Mouse (Mus musculus): Measurements from ENCODE around the gene Rab34. TPM values are rescaled to one million over a fixed set of nuclear protein-coding genes. Genes with fewer than 3 reads are reported as not detected.

Rab34 gene
- polyA plus RNA-seq, 1 experiment: 79.2 TPM

GRCm38 (mm10) chr11:78213086-78213817 is 25.0 kb downstream of the Rab34 start:
- DNase-seq (ENCODE audit: low spot score): no peak

- no peak for DNase-seq (ENCODE audit: low spot score)
Measured at GRCm38 (mm10) chr11:78215709-78216317, 27.6 kb downstream of the Rab34 start.

- DNase-seq (ENCODE audit: low spot score): no peak
Measured at GRCm38 (mm10) chr11:78223586-78223985, 35.4 kb downstream of the Rab34 start.

GRCm38 (mm10) chr11:78231518-78231917 is 43.3 kb downstream of the Rab34 start:
- DNase-seq (ENCODE audit: low spot score): no peak

- no peak for DNase-seq (ENCODE audit: low spot score)
Measured at GRCm38 (mm10) chr11:78240193-78240857, 52.1 kb downstream of the Rab34 start.

Other genes with a start within 250 kb of the Rab34 start
- 36.4 and 53.7 TPM in 2 replicates for gene Phf12, start 205.7 kb upstream of the Rab34 start, polyA plus RNA-seq (2012; rRNA removed)
- 2.2 and 2.5 TPM in 2 replicates for gene Dhrs13, start 156.2 kb upstream of the Rab34 start, polyA plus RNA-seq (2012; rRNA removed)
- gene Flot2, start 150.5 kb upstream of the Rab34 start, polyA plus RNA-seq (2012; rRNA removed): 108 and 126 TPM in 2 replicates
- gene Eral1, start 108.0 kb upstream of the Rab34 start, polyA plus RNA-seq (2012; rRNA removed): 23.0 and 28.0 TPM in 2 replicates
- gene Fam222b, start 93.8 kb upstream of the Rab34 start, polyA plus RNA-seq (2012; rRNA removed): 6.1 and 10.1 TPM in 2 replicates
- gene Traf4, start 22.8 kb upstream of the Rab34 start, polyA plus RNA-seq (2012; rRNA removed): 20.4 and 26.1 TPM in 2 replicates
- 14.4 and 19.7 TPM in 2 replicates for gene Nek8, start 11.8 kb upstream of the Rab34 start, polyA plus RNA-seq (2012; rRNA removed)
- gene Tlcd1, start 11.7 kb upstream of the Rab34 start, polyA plus RNA-seq (2012; rRNA removed): 24.1 and 33.5 TPM in 2 replicates
- 2,424 and 3,048 TPM in 2 replicates for gene Rpl23a, start 4.8 kb upstream of the Rab34 start, polyA plus RNA-seq (2012; rRNA removed)
- 3.0 and 3.4 TPM in 2 replicates for gene Proca1, start 5.0 kb downstream of the Rab34 start, polyA plus RNA-seq (2012; rRNA removed)
- 111 and 138 TPM in 2 replicates for gene Sdf2, start 57.3 kb downstream of the Rab34 start, polyA plus RNA-seq (2012; rRNA removed)
- 14.5 and 28.6 TPM in 2 replicates for gene Supt6, start 57.6 kb downstream of the Rab34 start, polyA plus RNA-seq (2012; rRNA removed)
- 94.2 and 96.9 TPM in 2 replicates for gene 2610507B11Rik, start 73.3 kb downstream of the Rab34 start, polyA plus RNA-seq (2012; rRNA removed)
- gene BC030499, start 102.4 kb downstream of the Rab34 start, polyA plus RNA-seq (2012; rRNA removed): 0.28 and 0.55 TPM in 2 replicates
- 1.4 and 1.7 TPM in 2 replicates for gene Spag5, start 113.1 kb downstream of the Rab34 start, polyA plus RNA-seq (2012; rRNA removed)
- 3.3 and 4.1 TPM in 2 replicates for gene Aldoc, start 134.5 kb downstream of the Rab34 start, polyA plus RNA-seq (2012; rRNA removed)
- 44.2 and 44.9 TPM in 2 replicates for gene Pigs, start 140.0 kb downstream of the Rab34 start, polyA plus RNA-seq (2012; rRNA removed)
- 91.5 and 94.3 TPM in 2 replicates for gene Unc119, start 155.1 kb downstream of the Rab34 start, polyA plus RNA-seq (2012; rRNA removed)
- gene Foxn1, start 198.1 kb downstream of the Rab34 start, polyA plus RNA-seq (2012; rRNA removed): 0.08 and 0.15 TPM in 2 replicates
- 0.04 and 0.07 TPM in 2 replicates for gene Slc13a2, start 233.8 kb downstream of the Rab34 start, polyA plus RNA-seq (2012; rRNA removed)